Mouse (Mus musculus): ENCODE measurements around the gene Ptprcap.

DNA sequence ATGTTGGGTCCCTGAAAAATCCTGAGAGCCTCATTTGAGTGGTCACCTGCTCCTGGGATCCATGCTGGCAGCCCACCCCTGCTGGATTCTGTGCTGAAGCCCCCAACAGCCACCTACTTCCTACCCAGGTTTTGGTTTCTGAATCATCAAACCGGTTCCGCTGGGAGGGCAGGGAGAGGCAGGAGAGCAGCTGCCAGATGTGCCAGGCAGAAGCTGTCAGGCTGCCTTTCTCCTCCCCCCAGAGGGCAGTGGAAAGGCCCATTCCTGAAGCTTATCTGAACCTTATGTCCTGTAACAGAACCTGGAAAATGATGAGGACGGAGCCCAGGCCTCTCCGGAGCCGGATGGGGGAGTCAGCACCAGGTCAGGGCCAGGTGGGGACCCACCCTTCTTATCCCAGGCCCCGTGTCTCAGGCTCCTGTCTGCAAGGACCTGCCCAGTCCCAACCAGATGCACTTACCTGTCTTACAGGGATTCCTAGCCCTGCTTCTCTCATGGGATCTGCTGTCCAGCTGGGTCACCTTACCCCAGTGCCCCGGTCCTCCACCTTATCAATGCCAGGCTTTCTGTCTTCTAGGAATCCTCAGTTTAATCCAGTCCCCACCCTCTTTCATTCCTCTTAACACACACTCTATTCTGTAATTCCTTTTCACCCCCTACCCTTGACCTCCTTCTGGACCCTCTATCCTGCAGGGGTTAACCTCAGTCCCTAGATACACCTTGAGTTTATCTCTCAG is 26.5 kb upstream of the Ptprcap start:
- no peak for TF ChIP-seq POLR2A (IDR thresholded peaks at IDR 0.05; ENCODE audit: extremely low read depth, insufficient read depth, low read length)
- TF ChIP-seq CTCF (IDR thresholded peaks at IDR 0.05; ENCODE audit: low read depth, low read length), result no peak

All from liver, adult 2 months (tissue).